In the genomic region with DNA sequence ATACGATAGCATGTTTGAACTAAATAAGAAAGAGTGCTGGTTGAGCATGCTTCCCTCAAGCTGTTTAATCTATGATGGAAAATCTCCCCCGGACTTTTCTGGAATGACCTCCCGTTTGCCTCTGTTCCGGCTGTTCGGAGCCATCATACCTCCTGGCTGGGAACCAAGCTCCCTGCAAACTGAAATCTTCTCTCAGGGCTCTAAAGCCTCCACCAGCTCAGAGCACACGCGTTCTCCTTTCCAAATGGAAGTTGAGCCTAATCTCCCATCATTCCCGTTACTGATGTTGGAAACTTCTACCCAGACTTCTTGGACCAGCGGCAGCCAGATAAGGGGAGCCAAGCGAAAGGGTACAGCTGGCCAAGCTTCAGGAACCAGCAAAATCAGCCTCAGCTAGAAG, we compare ENCODE assay signal across 24 mouse cellular contexts. TPM values are rescaled to one million over a fixed set of nuclear protein-coding genes. Genes with fewer than 3 reads are reported as not detected.
DNase-seq lines count a peak whose midpoint lies in the region; ATAC-seq and TF ChIP-seq lines count a peak whose summit lies in the region.
"Had no signal": no experiment of that assay in that cellular context is flagged by ENCODE, and none has a peak within 500 bp of the region (broad histone marks: within the 10 kb centered on the region; RNA-seq: fewer than 3 reads in every experiment).

No protein-coding gene starts in this region.

- no peak overlapping the region for H3K4me2 ChIP-seq in embryonic facial prominence, embryonic 14.5 days (ENCODE audit: low read depth, low read length)
- no peak overlapping the region for H3K4me2 ChIP-seq in lung, embryonic 14.5 days
- no peak overlapping the region for H3K4me2 ChIP-seq in lung, postnatal 0 days (replicated peaks; ENCODE audit: low read depth, low read length)
- H3K4me2 ChIP-seq in stomach, embryonic 16.5 days (ENCODE audit: low read depth, low read length), result no peak overlapping the region
- H3K4me2 ChIP-seq in stomach, postnatal 0 days (replicated peaks; ENCODE audit: low read depth), result no peak overlapping the region
- H3K4me2 ChIP-seq: forebrain, embryonic 12.5 days; forebrain, embryonic 15.5 days; heart, embryonic 11.5 days; hindbrain, embryonic 12.5 days; hindbrain, embryonic 15.5 days had no signal

- H3K9ac ChIP-seq in embryonic facial prominence, embryonic 14.5 days (ENCODE audit: low read depth, low read length), result no peak overlapping the region
- no peak overlapping the region for H3K9ac ChIP-seq in lung, embryonic 14.5 days
- H3K9ac ChIP-seq in lung, postnatal 0 days (replicated peaks; ENCODE audit: low read depth), result no peak overlapping the region
- H3K9ac ChIP-seq in stomach, embryonic 16.5 days (ENCODE audit: low read length), result no peak overlapping the region
- no peak overlapping the region for H3K9ac ChIP-seq in stomach, postnatal 0 days (ENCODE audit: low read length)
- H3K9ac ChIP-seq: forebrain, embryonic 12.5 days; forebrain, embryonic 15.5 days; hindbrain, embryonic 12.5 days; hindbrain, embryonic 15.5 days had no signal

- H3K9me3 ChIP-seq in embryonic facial prominence, embryonic 14.5 days (ENCODE audit: control insufficient read depth, low read length), result no peaks in the 10 kb centered on the region
- no peaks in the 10 kb centered on the region for H3K9me3 ChIP-seq in embryonic facial prominence, embryonic 10.5 days
- H3K9me3 ChIP-seq in lung, embryonic 14.5 days (ENCODE audit: low read depth, low read length), result no peaks in the 10 kb centered on the region
- no peaks in the 10 kb centered on the region for H3K9me3 ChIP-seq in lung, postnatal 0 days (ENCODE audit: low read length)
- H3K9me3 ChIP-seq in stomach, embryonic 16.5 days (replicated peaks; ENCODE audit: control insufficient read depth, low read length), result no peaks in the 10 kb centered on the region
- no peaks in the 10 kb centered on the region for H3K9me3 ChIP-seq in stomach, postnatal 0 days (ENCODE audit: control insufficient read depth, low read length)
- H3K9me3 ChIP-seq: forebrain, embryonic 12.5 days; forebrain, embryonic 15.5 days; hindbrain, embryonic 12.5 days; hindbrain, embryonic 15.5 days had no signal

- H3K27ac ChIP-seq in embryonic facial prominence, embryonic 14.5 days (replicated peaks; ENCODE audit: low read depth, low read length), result no peak overlapping the region
- no peak overlapping the region for H3K27ac ChIP-seq in embryonic facial prominence, embryonic 10.5 days (replicated peaks)
- H3K27ac ChIP-seq in lung, embryonic 14.5 days (ENCODE audit: low read depth), result no peak overlapping the region
- no peak overlapping the region for H3K27ac ChIP-seq in lung, postnatal 0 days (ENCODE audit: low read length)
- H3K27ac ChIP-seq in stomach, embryonic 16.5 days (ENCODE audit: low read length), result peak overlapping the region; percentile 35; the same call in 1 of the 2 replicates
- no peak overlapping the region for H3K27ac ChIP-seq in stomach, postnatal 0 days (replicated peaks)
- H3K27ac ChIP-seq: forebrain, embryonic 12.5 days; forebrain, embryonic 15.5 days; hindbrain, embryonic 12.5 days; hindbrain, embryonic 15.5 days had no signal

- 65% methylated on average over 10 of the region's 10 CpGs for WGBS in embryonic facial prominence, embryonic 14.5 days
- 94% methylated on average over 10 of the region's 10 CpGs for WGBS in embryonic facial prominence, embryonic 10.5 days
- 44% methylated on average over 10 of the region's 10 CpGs for WGBS in lung, embryonic 14.5 days
- WGBS in lung, postnatal 0 days, result 56% methylated on average over 10 of the region's 10 CpGs
- WGBS in stomach, embryonic 16.5 days, result 48% methylated on average over 10 of the region's 10 CpGs
- 40% methylated on average over 10 of the region's 10 CpGs for WGBS in stomach, postnatal 0 days

- no peaks in the 10 kb centered on the region for H3K27me3 ChIP-seq in embryonic facial prominence, embryonic 14.5 days (replicated peaks; ENCODE audit: control insufficient read depth, insufficient read depth, low read length)
- H3K27me3 ChIP-seq in embryonic facial prominence, embryonic 10.5 days (replicated peaks; ENCODE audit: low read depth, poor library complexity, severe bottlenecking), result no peaks in the 10 kb centered on the region
- H3K27me3 ChIP-seq in lung, embryonic 14.5 days (ENCODE audit: insufficient read depth, low read length), result no peaks in the 10 kb centered on the region
- H3K27me3 ChIP-seq in lung, postnatal 0 days (replicated peaks; ENCODE audit: insufficient read depth, low read length), result no peaks in the 10 kb centered on the region
- H3K27me3 ChIP-seq in stomach, embryonic 16.5 days (ENCODE audit: control insufficient read depth, insufficient read depth, low read length), result no peaks in the 10 kb centered on the region
- no peaks in the 10 kb centered on the region for H3K27me3 ChIP-seq in stomach, postnatal 0 days (ENCODE audit: control insufficient read depth, insufficient read depth, low read length)
- H3K27me3 ChIP-seq: forebrain, embryonic 12.5 days; forebrain, embryonic 15.5 days; hindbrain, embryonic 12.5 days; hindbrain, embryonic 15.5 days had no signal

- TF ChIP-seq CTCF in lung, embryonic 14.5 days (IDR thresholded peaks at IDR 0.05; ENCODE audit: low read depth), result no peak
- TF ChIP-seq CTCF in lung, postnatal 0 days (IDR thresholded peaks at IDR 0.05), result no peak
- no peak for TF ChIP-seq CTCF in stomach, postnatal 0 days (IDR thresholded peaks at IDR 0.05; ENCODE audit: low read depth)

- TF ChIP-seq EP300 in lung, postnatal 0 days (IDR thresholded peaks at IDR 0.05), result no peak
- no peak for TF ChIP-seq EP300 in stomach, postnatal 0 days (optimal IDR thresholded peaks at IDR 0.05)

- no peak overlapping the region for H3K4me3 ChIP-seq in embryonic facial prominence, embryonic 14.5 days (ENCODE audit: low read depth, low read length)
- H3K4me3 ChIP-seq in embryonic facial prominence, embryonic 10.5 days, result no peak overlapping the region
- H3K4me3 ChIP-seq in lung, embryonic 14.5 days (ENCODE audit: low read depth, low read length), result no peak overlapping the region
- H3K4me3 ChIP-seq in lung, postnatal 0 days (ENCODE audit: low read depth, low read length), result no peak overlapping the region
- H3K4me3 ChIP-seq in stomach, embryonic 16.5 days (replicated peaks; ENCODE audit: low read length), result no peak overlapping the region
- no peak overlapping the region for H3K4me3 ChIP-seq in stomach, postnatal 0 days (ENCODE audit: low read depth, low read length)
- H3K4me3 ChIP-seq: erythroblast, embryonic 14.5 days; forebrain, embryonic 12.5 days; forebrain, embryonic 15.5 days; hindbrain, embryonic 12.5 days; hindbrain, embryonic 15.5 days had no signal

- ATAC-seq in embryonic facial prominence, embryonic 14.5 days (ENCODE audit: low read depth), result 0 out of 2 replicates have a peak, but pooled peaks have one; percentile 33
- ATAC-seq in lung, embryonic 14.5 days (ENCODE audit: insufficient read depth), result peak; percentile 36; the same call in 1 of the 2 replicates
- ATAC-seq in lung, postnatal 0 days, result no peak
- ATAC-seq in stomach, embryonic 16.5 days (ENCODE audit: insufficient read depth, low FRiP score), result no peak
- ATAC-seq in stomach, postnatal 0 days (ENCODE audit: low FRiP score, low TSS enrichment), result no peak
- ATAC-seq: forebrain, embryonic 15.5 days had no signal

- no peaks in the 10 kb centered on the region for H3K36me3 ChIP-seq in embryonic facial prominence, embryonic 14.5 days (ENCODE audit: control insufficient read depth, insufficient read depth, low read length)
- no peaks in the 10 kb centered on the region for H3K36me3 ChIP-seq in embryonic facial prominence, embryonic 10.5 days (replicated peaks)
- H3K36me3 ChIP-seq in lung, embryonic 14.5 days (ENCODE audit: insufficient read depth), result no peaks in the 10 kb centered on the region
- no peaks in the 10 kb centered on the region for H3K36me3 ChIP-seq in lung, postnatal 0 days (ENCODE audit: insufficient read depth, low read length)
- H3K36me3 ChIP-seq in stomach, embryonic 16.5 days (ENCODE audit: control insufficient read depth, insufficient read depth, low read length), result no peaks in the 10 kb centered on the region
- no peaks in the 10 kb centered on the region for H3K36me3 ChIP-seq in stomach, postnatal 0 days (ENCODE audit: control insufficient read depth, insufficient read depth, low read length)
- H3K36me3 ChIP-seq: forebrain, embryonic 12.5 days; forebrain, embryonic 15.5 days; hindbrain, embryonic 12.5 days; hindbrain, embryonic 15.5 days had no signal

- peak; percentile 66 for DNase-seq in embryonic facial prominence, embryonic 14.5 days (ENCODE audit: low spot score)
- DNase-seq in embryonic facial prominence, embryonic 10.5 days (ENCODE audit: low spot score), result no peak
- peak; percentile 56 for DNase-seq in lung, embryonic 14.5 days
- no peak for DNase-seq in lung, postnatal 0 days (ENCODE audit: low spot score)
- DNase-seq in stomach, postnatal 0 days (ENCODE audit: low spot score), result no peak
- no peak for DNase-seq in kidney, postnatal 10 days
- DNase-seq: adrenal gland, adult 2 months; adrenal gland, postnatal 14 days; cerebellum, adult 11 months; cerebellum, adult 2 months; cerebellum, adult 9-11 months; cerebellum, postnatal 25 days; gastrocnemius, postnatal 14 days; heart, adult 11 months had no signal

- no peaks in the 10 kb centered on the region; the same call in 1 of the 2 replicates for H3K4me1 ChIP-seq in embryonic facial prominence, embryonic 14.5 days (ENCODE audit: control insufficient read depth, insufficient read depth, low read length)
- no peaks in the 10 kb centered on the region; the same call in 1 of the 2 replicates for H3K4me1 ChIP-seq in embryonic facial prominence, embryonic 10.5 days
- H3K4me1 ChIP-seq in lung, embryonic 14.5 days (ENCODE audit: insufficient read depth), result 0 out of 2 replicates have a peak, but pooled peaks cover 5% of the 10 kb centered on the region
- no peaks in the 10 kb centered on the region for H3K4me1 ChIP-seq in lung, postnatal 0 days (ENCODE audit: insufficient read depth, low read depth, low read length)
- H3K4me1 ChIP-seq in stomach, embryonic 16.5 days (ENCODE audit: control insufficient read depth, insufficient read depth, low read length), result peaks cover 5% of the 10 kb centered on the region
- no peaks in the 10 kb centered on the region for H3K4me1 ChIP-seq in stomach, postnatal 0 days (replicated peaks; ENCODE audit: control insufficient read depth, insufficient read depth)
- H3K4me1 ChIP-seq: forebrain, embryonic 12.5 days; forebrain, embryonic 15.5 days; hindbrain, embryonic 12.5 days; hindbrain, embryonic 15.5 days had no signal

RNA-seq across cellular contexts. Expression of a gene that starts 37.5 kb away (rescaled TPM):
- polyA plus RNA-seq in embryonic facial prominence, embryonic 14.5 days (2014; fragmentation: Nextera tagmentation; extraction: Ambion mirVana), result 11.0 and 11.9 TPM in 2 replicates
- 9.4 and 9.9 TPM in 2 replicates for polyA plus RNA-seq in embryonic facial prominence, embryonic 10.5 days (2016; fragmentation: Nextera tagmentation; extraction: Ambion mirVana)
- polyA plus RNA-seq in lung, embryonic 14.5 days (2014; fragmentation: Nextera tagmentation; extraction: Ambion mirVana), result 16.1 and 16.3 TPM in 2 replicates
- 8.6 and 11.6 TPM in 2 replicates for polyA plus RNA-seq in lung, postnatal 0 days (2015; fragmentation: Nextera tagmentation; extraction: Ambion mirVana)
- polyA plus RNA-seq in stomach, embryonic 16.5 days (2015; fragmentation: Nextera tagmentation; extraction: Ambion mirVana), result 12.9 and 15.2 TPM in 2 replicates
- polyA plus RNA-seq in stomach, postnatal 0 days (2015; fragmentation: Nextera tagmentation; extraction: Ambion mirVana), result 9.2 and 10.2 TPM in 2 replicates

RNA-seq across cellular contexts. Expression of a gene that starts 59.0 kb away (rescaled TPM):
- polyA plus RNA-seq in embryonic facial prominence, embryonic 14.5 days (2014; fragmentation: Nextera tagmentation; extraction: Ambion mirVana), result 2.1 and 3.3 TPM in 2 replicates
- polyA plus RNA-seq in embryonic facial prominence, embryonic 10.5 days (2016; fragmentation: Nextera tagmentation; extraction: Ambion mirVana), result not detected in 2 replicates
- polyA plus RNA-seq in lung, embryonic 14.5 days (2014; fragmentation: Nextera tagmentation; extraction: Ambion mirVana), result not detected in 2 replicates
- not detected in 2 replicates for polyA plus RNA-seq in lung, postnatal 0 days (2015; fragmentation: Nextera tagmentation; extraction: Ambion mirVana)
- polyA plus RNA-seq in stomach, embryonic 16.5 days (2015; fragmentation: Nextera tagmentation; extraction: Ambion mirVana), result 0.42 and 0.66 TPM in 2 replicates
- not detected in 2 replicates for polyA plus RNA-seq in stomach, postnatal 0 days (2015; fragmentation: Nextera tagmentation; extraction: Ambion mirVana)
- polyA plus RNA-seq: adrenal gland, adult 2 months; cerebellum, adult 2 months; embryonic facial prominence, embryonic 11.5 days; erythroblast, embryonic 14.5 days; forebrain, embryonic 12.5 days; forebrain, embryonic 15.5 days; heart, embryonic 11.5 days; heart, embryonic 14.5 days; heart, postnatal 0 days; hindbrain, embryonic 15.5 days had no signal

Comparison
In these comparisons a context has a peak if more than half of its experiments do, and no peak if none do; other contexts are left out.
1. ATAC-seq: peak in embryonic facial prominence, embryonic 14.5 days (single experiment) and lung, embryonic 14.5 days (single experiment); none in lung, postnatal 0 days (single experiment), stomach, embryonic 16.5 days (single experiment) and stomach, postnatal 0 days (single experiment).
2. DNase-seq: peak in embryonic facial prominence, embryonic 14.5 days (single experiment) and lung, embryonic 14.5 days (single experiment); none in embryonic facial prominence, embryonic 10.5 days (single experiment), lung, postnatal 0 days (single experiment), stomach, postnatal 0 days (single experiment) and kidney, postnatal 10 days (single experiment).